Mouse (Mus musculus): Measurements from ENCODE around the gene Mest. TPM values are rescaled to one million over a fixed set of nuclear protein-coding genes. Genes with fewer than 3 reads are reported as not detected.

The Mest gene
- polyA plus RNA-seq, 1 experiment from 2014 or later, result 3,213 TPM

DNA sequence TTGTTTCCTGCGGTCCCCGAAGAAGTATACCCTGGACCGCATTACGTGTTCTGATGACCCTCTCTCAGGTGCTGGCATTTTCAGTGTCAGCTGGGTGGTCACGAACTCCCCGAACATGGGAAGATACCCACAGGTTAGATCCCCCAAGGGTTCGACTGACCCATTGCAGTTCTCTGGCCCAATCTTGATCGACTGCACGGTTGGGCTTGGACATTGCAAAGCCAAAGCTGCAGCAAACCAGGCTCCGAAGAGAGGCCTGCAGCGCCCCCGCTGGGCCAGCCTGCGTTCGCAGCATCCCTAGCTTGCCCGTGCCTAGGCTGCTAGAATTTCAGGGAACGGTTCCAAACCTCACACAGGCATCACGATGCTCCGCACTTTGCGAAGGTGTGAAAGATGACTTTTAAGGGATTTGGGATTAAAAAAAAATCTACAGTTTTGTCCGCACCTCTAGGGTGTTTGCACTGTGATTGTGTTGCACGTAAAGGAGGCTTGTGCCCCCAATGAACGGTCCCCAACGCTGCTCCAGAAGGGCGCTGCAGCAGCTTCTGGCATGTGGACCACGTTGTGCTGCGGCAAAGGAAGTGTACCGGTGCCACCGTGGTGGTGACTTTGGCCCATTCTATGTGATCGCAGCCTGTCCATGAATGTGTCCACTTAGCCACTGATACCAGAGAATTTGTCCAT lies 13.7 kb downstream of the Mest start:
- peak; percentile 81 for DNase-seq (ENCODE audit: low spot score)
- H3K27ac ChIP-seq, result peak overlapping the region; percentile 89
- peaks cover 33% of the 10 kb centered on the region for H3K9me3 ChIP-seq
- WGBS, result 45% methylated on average over 29 of the region's 29 CpGs
- peak overlapping the region; percentile 70 for H3K4me3 ChIP-seq
- H3K27me3 ChIP-seq (ENCODE audit: insufficient read depth, poor library complexity, severe bottlenecking), result no peaks in the 10 kb centered on the region
- peaks cover 12% of the 10 kb centered on the region for H3K4me1 ChIP-seq
- H3K36me3 ChIP-seq, result peaks cover 25% of the 10 kb centered on the region

DNA sequence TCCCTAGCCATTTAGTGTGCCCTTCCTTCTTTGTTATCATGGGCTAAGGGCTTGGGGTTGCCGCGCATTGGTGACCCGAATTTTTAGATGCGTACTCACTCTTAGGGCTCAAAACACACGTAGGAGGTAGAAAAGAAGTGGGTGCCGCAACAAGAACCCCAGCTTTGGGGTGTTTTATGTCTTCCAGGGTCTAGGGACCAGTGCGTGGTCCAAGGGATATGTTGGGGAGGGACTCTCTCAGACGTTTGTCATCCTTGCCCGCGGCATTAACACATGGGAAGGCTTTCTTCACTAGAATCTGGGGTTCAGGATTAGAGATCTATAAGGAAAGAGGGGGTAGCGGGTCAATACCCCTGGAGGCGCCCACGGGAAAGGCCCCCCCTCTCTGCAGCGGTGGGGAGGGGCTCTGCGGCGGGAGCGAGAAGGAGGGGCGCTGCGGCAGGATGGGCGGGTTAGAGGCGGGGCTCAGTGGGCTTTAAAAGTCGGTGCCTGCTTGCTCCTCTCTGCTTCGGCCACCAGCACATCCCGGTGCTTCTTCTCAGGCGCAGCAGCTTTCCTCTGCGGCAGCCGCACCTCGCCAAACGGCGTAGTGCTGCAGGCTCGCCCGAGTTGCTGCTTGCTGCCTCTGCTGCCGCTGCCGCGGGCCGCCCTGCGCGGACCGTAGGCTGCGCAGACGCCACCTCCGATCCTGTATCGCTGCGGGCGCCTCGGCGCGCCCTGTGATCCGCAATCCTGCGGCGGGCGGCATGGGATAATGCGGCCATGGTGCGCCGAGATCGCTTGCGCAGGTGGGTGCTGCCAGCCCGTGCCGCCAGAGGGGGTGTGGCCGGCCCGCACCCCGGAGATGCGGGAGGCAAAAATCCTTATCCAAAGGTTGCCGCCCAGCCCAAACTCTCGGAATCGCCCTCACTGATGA lies 14.5 kb downstream of the Mest start:
- peaks cover 33% of the 10 kb centered on the region for H3K36me3 ChIP-seq
- H3K27ac ChIP-seq, result peak overlapping the region; percentile 89
- peak; percentile 88 for DNase-seq (ENCODE audit: low spot score)
- no peaks in the 10 kb centered on the region for H3K27me3 ChIP-seq (ENCODE audit: insufficient read depth, poor library complexity, severe bottlenecking)
- peak overlapping the region; percentile 70 for H3K4me3 ChIP-seq
- peaks cover 33% of the 10 kb centered on the region for H3K9me3 ChIP-seq
- H3K4me1 ChIP-seq, result peaks cover 9% of the 10 kb centered on the region
- 53% methylated on average over 64 of the region's 66 CpGs for WGBS

DNA sequence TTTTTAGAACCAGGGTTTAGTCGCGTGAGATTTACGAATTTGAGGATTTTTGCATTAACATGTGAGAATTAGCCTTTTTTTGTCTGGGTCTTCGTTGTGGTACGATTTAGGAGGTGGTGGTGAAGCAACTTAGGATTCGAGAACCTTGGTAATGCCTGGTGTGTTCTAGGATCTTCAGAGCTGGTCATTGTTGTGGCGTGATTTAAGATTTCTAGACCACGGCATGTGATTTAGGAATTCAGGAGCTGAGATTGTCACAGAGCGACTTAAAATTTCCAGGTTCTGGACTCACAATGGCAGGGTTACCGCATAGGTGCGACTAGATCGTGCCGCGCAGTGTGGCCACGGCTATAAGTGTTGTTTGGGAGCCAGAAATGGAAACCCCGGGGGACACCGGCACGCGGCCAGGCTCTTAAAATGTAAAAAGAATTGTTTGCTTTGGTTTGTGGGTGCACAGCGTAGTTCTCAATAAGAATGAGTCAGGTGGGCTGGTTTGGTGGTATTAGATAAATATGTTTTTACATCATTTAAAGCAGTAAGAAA lies 15.2 kb downstream of the Mest start:
- Histone ChIP-seq H3K4me3 (peak overlapping the region; percentile 70), H3K9me3 (peaks cover 33% of the 10 kb centered on the region), H3K27me3 (ENCODE audit: insufficient read depth, poor library complexity, severe bottlenecking) (no peaks in the 10 kb centered on the region), H3K4me1 (peaks cover 1% of the 10 kb centered on the region), H3K27ac (peak overlapping the region; percentile 89), H3K36me3 (peaks cover 40% of the 10 kb centered on the region)
- WGBS, result 56% methylated on average over 20 of the region's 20 CpGs
- DNase-seq (ENCODE audit: low spot score), result peak; percentile 70

DNA sequence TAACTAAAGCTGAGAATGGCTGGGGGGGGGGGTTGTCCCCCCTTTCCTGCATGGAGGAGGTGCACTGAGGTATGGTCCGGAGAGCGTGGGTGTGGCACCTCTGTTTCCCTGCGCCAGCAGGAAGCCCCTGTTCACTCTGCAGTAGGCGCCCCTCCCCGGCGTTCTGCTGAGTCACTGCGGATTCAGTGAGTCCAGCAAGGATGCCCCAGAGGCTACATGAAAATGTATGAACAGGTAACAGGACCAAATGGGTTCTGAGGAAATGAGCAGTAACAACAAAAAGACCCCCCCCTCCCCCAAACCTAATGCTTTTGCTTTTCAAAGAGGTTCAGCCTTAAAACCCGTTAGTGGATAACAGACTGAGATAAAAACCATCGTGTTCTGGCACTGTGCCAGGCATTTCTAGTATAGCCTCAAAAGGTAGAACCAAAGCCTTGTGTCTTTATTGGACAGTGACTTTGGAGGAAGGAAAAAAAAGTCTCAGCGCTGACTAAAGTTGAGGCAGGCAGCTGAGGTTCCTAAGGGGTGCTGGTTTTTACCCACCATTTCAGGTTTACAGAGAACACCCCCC lies 15.9 kb downstream of the Mest start:
- no peaks in the 10 kb centered on the region; the same call in 1 of the 2 replicates for H3K4me1 ChIP-seq
- H3K36me3 ChIP-seq, result peaks cover 48% of the 10 kb centered on the region
- peak; percentile 79 for DNase-seq (ENCODE audit: low spot score)
- H3K27me3 ChIP-seq (ENCODE audit: insufficient read depth, poor library complexity, severe bottlenecking), result no peaks in the 10 kb centered on the region
- H3K4me3 ChIP-seq, result peak overlapping the region; percentile 70
- peaks cover 33% of the 10 kb centered on the region for H3K9me3 ChIP-seq
- H3K27ac ChIP-seq, result peak overlapping the region; percentile 89
- WGBS, result 54% methylated on average over 10 of the region's 10 CpGs

DNA sequence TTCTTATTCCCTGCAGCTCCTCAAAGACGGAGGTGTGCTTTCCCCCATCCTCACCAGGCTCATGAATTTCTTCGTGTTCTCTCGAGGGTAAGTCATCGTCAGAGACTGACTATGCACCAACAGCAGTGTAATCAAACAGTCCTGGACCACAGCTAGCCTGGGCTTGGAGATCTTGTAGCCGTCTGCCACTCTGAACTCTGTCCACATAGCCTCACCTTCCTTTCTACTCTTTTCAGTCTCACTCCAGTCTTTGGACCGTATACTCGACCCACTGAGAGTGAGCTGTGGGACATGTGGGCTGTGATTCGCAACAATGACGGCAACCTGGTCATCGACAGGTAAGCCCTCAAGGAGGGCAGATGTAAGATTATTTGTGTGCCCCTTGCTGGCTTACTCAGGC lies 21.5 kb downstream of the Mest start:
- DNase-seq (ENCODE audit: low spot score), result peak; percentile 71
- Histone ChIP-seq H3K9me3 (0 out of 2 replicates have a peak, but pooled peaks cover 3% of the 10 kb centered on the region), H3K4me3 (no peak overlapping the region), H3K4me1 (no peaks in the 10 kb centered on the region), H3K36me3 (peaks cover 86% of the 10 kb centered on the region), H3K27me3 (ENCODE audit: insufficient read depth, poor library complexity, severe bottlenecking) (no peaks in the 10 kb centered on the region), H3K27ac (no peak overlapping the region)
- whole genome bisulfite sequencing, result 85% methylated on average over 10 of the region's 10 CpGs

DNA sequence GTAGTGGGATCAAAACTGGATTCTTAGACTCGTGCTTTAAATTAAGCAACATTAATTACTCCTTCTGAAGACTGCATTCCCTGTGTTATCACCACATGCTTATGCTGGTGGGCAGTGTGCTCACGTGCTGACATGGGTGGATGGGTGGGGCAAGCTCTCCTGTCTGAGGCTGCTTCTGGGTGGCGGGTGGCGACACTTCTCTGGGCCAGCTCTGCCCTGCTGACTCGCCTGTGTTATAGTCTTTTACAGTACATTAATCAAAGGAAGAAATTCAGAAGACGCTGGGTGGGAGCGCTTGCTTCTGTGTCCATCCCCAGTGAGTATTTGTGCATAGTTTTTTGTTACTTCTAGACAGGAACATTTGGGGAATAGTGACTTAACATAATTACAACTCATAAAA lies 22.2 kb downstream of the Mest start:
- WGBS, result 72% methylated on average over 7 of the region's 7 CpGs
- DNase-seq (ENCODE audit: low spot score), result peak; percentile 63
- Histone ChIP-seq H3K36me3 (peaks cover 80% of the 10 kb centered on the region), H3K27ac (no peak overlapping the region), H3K4me1 (no peaks in the 10 kb centered on the region), H3K27me3 (ENCODE audit: insufficient read depth, poor library complexity, severe bottlenecking) (no peaks in the 10 kb centered on the region), H3K4me3 (no peak overlapping the region), H3K9me3 (no peaks in the 10 kb centered on the region)

DNA sequence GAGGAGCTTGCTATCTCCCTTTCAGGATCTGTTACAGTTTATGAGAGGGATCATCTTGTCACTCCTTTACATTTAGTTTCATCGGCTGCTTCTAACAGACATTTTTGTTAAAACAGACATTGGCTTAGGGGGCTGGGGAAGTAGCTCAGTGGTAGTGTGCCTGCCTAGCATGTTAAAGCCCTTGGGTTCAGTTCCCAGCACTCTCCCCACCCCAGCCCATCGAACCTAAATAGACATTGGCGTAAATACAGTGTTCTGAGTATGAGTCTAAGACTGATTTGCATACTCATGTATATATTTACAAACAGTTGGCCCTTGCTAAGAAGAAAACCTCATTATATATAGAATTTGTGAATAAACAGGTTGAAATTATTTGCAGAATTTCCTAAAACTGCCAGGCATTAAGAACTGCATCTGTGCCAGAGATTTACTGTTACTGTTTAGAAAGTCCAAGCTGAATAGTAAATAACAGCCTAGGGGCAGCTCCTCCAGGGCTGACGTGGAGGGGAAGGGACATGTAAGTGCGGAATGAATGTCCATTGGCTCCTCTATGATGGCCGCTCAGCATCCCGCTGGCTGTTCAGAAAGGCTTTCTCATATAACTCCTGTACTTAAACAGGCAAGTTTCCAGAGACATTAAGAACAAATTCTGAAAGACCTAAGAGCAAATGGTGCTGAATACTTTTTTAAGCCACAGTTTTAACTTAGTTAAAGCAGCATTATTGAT lies 24.4 kb downstream of the Mest start:
- peak; percentile 62 for DNase-seq (ENCODE audit: low spot score)
- H3K4me1 ChIP-seq, result no peaks in the 10 kb centered on the region
- no peaks in the 10 kb centered on the region for H3K9me3 ChIP-seq
- WGBS, result 74% methylated on average over 7 of the region's 7 CpGs
- H3K27me3 ChIP-seq (ENCODE audit: insufficient read depth, poor library complexity, severe bottlenecking), result no peaks in the 10 kb centered on the region
- H3K27ac ChIP-seq, result no peak overlapping the region
- H3K4me3 ChIP-seq, result no peak overlapping the region
- H3K36me3 ChIP-seq, result peaks cover 65% of the 10 kb centered on the region

DNA sequence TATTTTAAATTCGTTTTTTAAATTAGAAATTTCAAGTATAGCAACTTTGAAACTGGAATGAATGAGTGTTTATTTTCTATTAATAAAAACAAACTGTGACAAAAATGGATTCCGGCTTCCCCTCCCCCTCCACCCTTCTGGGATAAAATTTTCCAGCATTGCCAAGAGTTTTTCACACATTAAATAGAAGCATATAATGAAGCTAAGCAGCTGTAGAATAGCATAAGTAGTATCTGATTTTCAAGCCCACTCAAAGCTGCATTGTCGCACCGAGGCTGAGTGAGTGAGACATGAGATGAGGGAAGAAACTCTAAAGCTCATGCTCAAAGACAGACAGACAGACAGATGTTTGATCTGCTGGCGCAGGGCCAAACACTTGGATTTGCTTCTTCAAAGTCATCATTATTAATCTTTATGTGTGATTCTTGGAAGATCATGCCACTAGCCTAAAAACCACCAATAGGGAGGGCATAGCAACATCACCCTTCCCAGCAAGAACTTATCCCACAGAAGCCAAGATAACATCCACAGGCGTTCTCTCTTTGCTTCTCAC lies 25.1 kb downstream of the Mest start:
- 76% methylated on average over 6 of the region's 6 CpGs for WGBS
- H3K9me3 ChIP-seq, result no peaks in the 10 kb centered on the region
- DNase-seq (ENCODE audit: low spot score), result peak; percentile 73
- peaks cover 59% of the 10 kb centered on the region for H3K36me3 ChIP-seq
- H3K27ac ChIP-seq, result no peak overlapping the region
- H3K4me3 ChIP-seq, result no peak overlapping the region
- no peaks in the 10 kb centered on the region for H3K27me3 ChIP-seq (ENCODE audit: insufficient read depth, poor library complexity, severe bottlenecking)
- no peaks in the 10 kb centered on the region for H3K4me1 ChIP-seq

DNA sequence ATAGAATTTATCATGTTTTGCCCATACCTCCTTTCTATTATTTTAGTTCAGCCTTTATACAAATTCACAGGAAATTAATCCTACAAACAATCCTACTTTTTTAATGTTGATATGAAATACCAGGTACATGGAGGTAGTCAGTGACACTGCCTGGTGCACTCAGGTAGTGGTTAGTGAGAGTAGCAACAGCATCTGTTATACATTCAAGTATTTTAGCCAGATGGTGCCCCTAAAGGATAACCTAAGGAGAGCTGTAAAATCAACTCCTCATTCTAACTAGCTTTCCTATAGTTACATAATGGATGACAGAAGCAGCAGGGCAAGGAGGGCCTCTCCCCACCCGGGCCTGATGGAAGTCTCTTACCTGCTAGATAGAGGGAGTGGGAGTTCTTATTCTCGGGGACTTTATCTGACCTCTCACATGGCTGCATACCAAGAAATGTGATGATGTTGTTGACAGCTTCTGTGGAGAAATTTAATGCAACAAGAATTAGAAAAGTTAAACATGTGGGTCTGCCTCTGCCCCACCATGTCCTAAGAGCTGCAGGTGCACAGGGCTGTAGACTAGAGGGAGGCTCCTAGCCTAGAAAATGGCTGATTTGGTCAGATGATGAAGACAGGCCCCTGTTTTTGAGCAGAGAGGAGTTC lies 25.8 kb downstream of the Mest start:
- Histone ChIP-seq H3K27me3 (ENCODE audit: insufficient read depth, poor library complexity, severe bottlenecking) (no peaks in the 10 kb centered on the region), H3K4me3 (no peak overlapping the region), H3K9me3 (no peaks in the 10 kb centered on the region), H3K36me3 (peaks cover 52% of the 10 kb centered on the region), H3K27ac (no peak overlapping the region), H3K4me1 (no peaks in the 10 kb centered on the region)
- peak; percentile 74 for DNase-seq (ENCODE audit: low spot score)
- 33% methylated on average over 2 of the region's 2 CpGs for WGBS

DNA sequence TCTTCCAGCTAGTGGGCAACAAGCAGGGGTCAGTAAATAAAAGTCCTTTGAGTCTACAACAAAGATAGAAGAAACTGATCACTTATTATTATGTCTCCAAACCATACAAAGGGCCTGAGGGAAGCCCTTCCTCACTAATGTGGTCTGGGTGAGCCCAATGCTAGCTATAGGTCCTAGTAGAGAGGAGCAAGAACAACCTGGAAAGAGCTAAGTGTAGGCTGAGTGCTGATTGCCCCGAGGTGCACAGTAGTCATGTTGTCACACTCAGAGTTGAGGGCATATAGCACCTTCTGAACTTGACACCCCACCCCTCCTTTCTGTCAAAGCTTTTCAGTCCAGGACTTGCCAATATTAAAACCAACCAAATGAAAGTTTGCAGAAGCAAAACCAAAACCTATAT lies 26.5 kb downstream of the Mest start:
- no peaks in the 10 kb centered on the region for H3K27me3 ChIP-seq (ENCODE audit: insufficient read depth, poor library complexity, severe bottlenecking)
- no peak overlapping the region for H3K4me3 ChIP-seq
- H3K4me1 ChIP-seq, result no peaks in the 10 kb centered on the region
- H3K36me3 ChIP-seq, result peaks cover 46% of the 10 kb centered on the region
- H3K9me3 ChIP-seq, result no peaks in the 10 kb centered on the region
- WGBS, result 63% methylated on average over 1 of the region's 1 CpGs
- no peak overlapping the region for H3K27ac ChIP-seq
- DNase-seq (ENCODE audit: low spot score), result peak; percentile 71

DNA sequence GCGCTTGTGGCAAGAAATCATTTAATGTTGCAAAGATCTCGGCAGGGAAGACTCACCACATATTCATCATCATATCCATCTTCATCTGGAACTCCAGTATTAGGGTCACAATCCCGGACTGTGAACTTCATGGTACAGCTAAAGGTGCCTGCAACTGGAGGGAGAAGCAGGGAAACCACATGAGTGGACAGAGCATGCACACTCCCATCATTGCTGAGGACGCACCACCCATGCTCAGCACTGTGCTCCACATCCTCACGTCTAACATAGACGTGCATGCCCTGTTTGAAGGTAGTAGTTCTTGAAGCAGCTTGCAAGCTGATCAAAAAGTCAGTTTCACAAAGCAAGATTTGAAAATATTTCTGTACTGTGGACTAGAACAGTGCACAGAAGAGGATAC lies 27.1 kb downstream of the Mest start:
- no peak overlapping the region for H3K4me3 ChIP-seq
- peak; percentile 65 for DNase-seq (ENCODE audit: low spot score)
- 78% methylated on average over 6 of the region's 6 CpGs for WGBS
- no peaks in the 10 kb centered on the region for H3K4me1 ChIP-seq
- H3K36me3 ChIP-seq, result peaks cover 40% of the 10 kb centered on the region
- no peaks in the 10 kb centered on the region for H3K27me3 ChIP-seq (ENCODE audit: insufficient read depth, poor library complexity, severe bottlenecking)
- H3K9me3 ChIP-seq, result no peaks in the 10 kb centered on the region
- no peak overlapping the region for H3K27ac ChIP-seq

DNA sequence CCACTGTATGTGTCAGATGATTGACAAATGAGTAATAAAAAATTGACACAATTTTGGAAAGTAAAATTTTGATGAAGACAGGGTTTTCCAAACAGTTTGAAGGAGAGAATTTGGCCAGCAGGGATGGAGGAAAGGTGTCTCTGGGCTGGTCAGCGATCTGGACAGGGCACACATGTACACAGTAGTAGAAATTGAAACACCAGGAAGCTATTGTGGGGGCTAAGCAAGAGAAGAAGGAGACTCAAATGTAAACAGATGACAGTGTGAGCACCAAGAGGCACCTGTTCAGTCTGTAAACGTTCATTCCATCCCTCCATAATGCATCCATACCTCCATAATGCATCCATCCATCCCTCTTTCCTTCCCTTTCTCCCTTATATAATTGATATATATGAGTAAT lies 27.9 kb downstream of the Mest start:
- Histone ChIP-seq H3K27me3 (ENCODE audit: insufficient read depth, poor library complexity, severe bottlenecking) (no peaks in the 10 kb centered on the region), H3K36me3 (peaks cover 33% of the 10 kb centered on the region), H3K4me1 (no peaks in the 10 kb centered on the region), H3K9me3 (no peaks in the 10 kb centered on the region), H3K27ac (no peak overlapping the region), H3K4me3 (no peak overlapping the region)
- DNase-seq (ENCODE audit: low spot score), result no peak
- 69% methylated on average over 2 of the region's 2 CpGs for WGBS
